Mouse (Mus musculus) midbrain, postnatal 0 days (tissue): ENCODE data around the gene Tgfb1i1. TPM values are rescaled to one million over a fixed set of nuclear protein-coding genes. Genes with fewer than 3 reads are reported as not detected.
A peak's percentile ranks its signal among the peaks of the same experiment; 100 is the strongest.

ENCODE experiments used
- ATAC-seq: fragments of 200-750 bp; cut with Nextera tagmentation; 2 replicates; pipeline ENCODE4 v1.8.0; 2017; ENCODE audit warnings: moderate number of reproducible peaks, mild to moderate bottlenecking, moderate TSS enrichment, moderate library complexity; ENCODE audit not compliant: low FRiP score
- DNase-seq: peaks from one replicate; pipeline ENCODE4 v3.0.0-alpha.2; 2015; ENCODE audit warnings: low spot score
- H3K27ac ChIP-seq: fragments of 300-500 bp; sonication (generic); 2 replicates; pipeline ENCODE4 v1.5.1; 2014; ENCODE audit warnings: low read depth, mild to moderate bottlenecking, low read length, mixed read lengths
- H3K27me3 ChIP-seq: fragments of 300-500 bp; sonication (generic); 2 replicates; pipeline ENCODE4 v1.6.1; 2014; ENCODE audit warnings: low read length, control low read depth, mixed read lengths; ENCODE audit not compliant: insufficient read depth
- H3K36me3 ChIP-seq: fragments of 300-500 bp; sonication (generic); 2 replicates; pipeline ENCODE4 v1.6.1; 2014; ENCODE audit warnings: low read length, control low read depth, mixed read lengths; ENCODE audit not compliant: insufficient read depth
- H3K4me1 ChIP-seq: fragments of 300-500 bp; sonication (generic); 2 replicates; pipeline ENCODE4 v1.6.1; 2014; ENCODE audit warnings: mild to moderate bottlenecking, control low read depth, antibody characterized with exemption, low read length, mixed read lengths; ENCODE audit not compliant: insufficient read depth
- H3K4me2 ChIP-seq: fragments of 300-500 bp; sonication (generic); 2 replicates; pipeline ENCODE4 v1.6.1; 2014; ENCODE audit warnings: low read depth, mild to moderate bottlenecking, low read length, mixed read lengths; ENCODE audit not compliant: poor library complexity, severe bottlenecking
- H3K4me3 ChIP-seq: fragments of 300-500 bp; sonication (generic); 2 replicates; pipeline ENCODE4 v1.5.1; 2014; ENCODE audit warnings: low read depth, mild to moderate bottlenecking, low read length, moderate library complexity
- H3K9ac ChIP-seq: fragments of 300-500 bp; sonication (generic); replicated peaks from 2 replicates; pipeline ENCODE4 v1.6.1; 2014; ENCODE audit warnings: mild to moderate bottlenecking, low read length, moderate library complexity, mixed read lengths; ENCODE audit not compliant: poor library complexity, severe bottlenecking
- H3K9me3 ChIP-seq: fragments of 300-500 bp; sonication (generic); 2 replicates; pipeline ENCODE4 v1.6.1; 2016; ENCODE audit warnings: low read length, control low read depth
- CTCF ChIP-seq: IDR thresholded peaks from 2 replicates; pipeline ENCODE4 v1.5.1; 2016; ENCODE audit warnings: antibody characterized with exemption, mild to moderate bottlenecking
- WGBS: fragments of 180-500 bp; shearing (Covaris S2); extraction: QIAGEN DNeasy Blood & Tissue Kit; methylation state at CpG from one replicate; pipeline ENCODE4 v1.1.7; 2014; 5-methylcytosine and 5-hydroxymethylcytosine counted together
- polyA plus RNA-seq: library from polyadenylated mRNA; unstranded; fragments of >200 nt; fragmentation: Nextera tagmentation; extraction: Ambion mirVana; gene quantifications from 2 replicates; pipeline ENCODE4 v1.2.1, GENCODE M21; 2015
- total RNA-seq: library from RNA; depleted of rRNA; stranded (reverse); fragments of >200 nt; gene quantifications from 2 replicates; pipeline ENCODE4 v1.2.3, GENCODE M21; 2014

Gene Tgfb1i1
- total and polyA plus RNA-seq, 2 experiments from 2014 or later = 18.2 to 20.2 TPM

GRCm38 (mm10) chr7:128297617-128298480, 51.2 kb downstream of the Tgfb1i1 start, which contains the start of gene BC017158:
TSS of gene BC017158 (minus strand) at chr7:128298170.
- Histone ChIP-seq H3K4me1 (peaks cover 5% of the 10 kb centered on the region; the same call in 1 of the 2 replicates), H3K36me3 (peaks cover 4% of the 10 kb centered on the region; the same call in 1 of the 2 replicates), H3K4me2 (peak within 1 kb of the TSS; percentile 86), H3K9me3 (no peaks in the 10 kb centered on the region), H3K9ac (peak within 1 kb of the TSS; percentile 83), H3K27ac (peak within 1 kb of the TSS; percentile 63), H3K4me3 (peak within 1 kb of the TSS; percentile 89), H3K27me3 (no peaks in the 10 kb centered on the region)
- DNase-seq (peak; percentile 85), ATAC-seq (peak; percentile 47; the same call in 1 of the 2 replicates)
- 1% methylated on average over 47 of the region's 47 CpGs for WGBS
- no peak for TF ChIP-seq CTCF

- no peak for TF ChIP-seq CTCF
- ATAC-seq = no peak
- WGBS = 57% methylated on average over 8 of the region's 8 CpGs
- Histone ChIP-seq H3K4me1 (peaks cover 5% of the 10 kb centered on the region; the same call in 1 of the 2 replicates), H3K36me3 (no peaks in the 10 kb centered on the region), H3K4me3 (peak overlapping the region; percentile 89), H3K27ac (no peak overlapping the region), H3K9ac (no peak overlapping the region; the same call in 1 of the 2 replicates), H3K9me3 (no peaks in the 10 kb centered on the region), H3K4me2 (peak overlapping the region; percentile 86), H3K27me3 (no peaks in the 10 kb centered on the region)
- peak; percentile 78 for DNase-seq
These were observed 52.1 kb downstream of the Tgfb1i1 start for GRCm38 (mm10) chr7:128298481-128299342.

GRCm38 (mm10) chr7:128300952-128301351, 54.3 kb downstream of the Tgfb1i1 start:
- ATAC-seq (no peak), DNase-seq (no peak)
- WGBS = 74% methylated on average over 3 of the region's 3 CpGs
- no peaks in the 10 kb centered on the region for H3K27me3 ChIP-seq
- no peaks in the 10 kb centered on the region for H3K9me3 ChIP-seq
- no peak overlapping the region for H3K27ac ChIP-seq
- no peak for TF ChIP-seq CTCF
- peaks cover 5% of the 10 kb centered on the region; the same call in 1 of the 2 replicates for H3K4me1 ChIP-seq
- no peak overlapping the region for H3K9ac ChIP-seq
- no peak overlapping the region for H3K4me3 ChIP-seq
- no peak overlapping the region for H3K4me2 ChIP-seq
- H3K36me3 ChIP-seq = no peaks in the 10 kb centered on the region

- Histone ChIP-seq H3K4me3 (no peak overlapping the region), H3K4me2 (no peak overlapping the region), H3K9ac (no peak overlapping the region), H3K4me1 (peaks cover 5% of the 10 kb centered on the region; the same call in 1 of the 2 replicates), H3K36me3 (no peaks in the 10 kb centered on the region), H3K9me3 (no peaks in the 10 kb centered on the region), H3K27me3 (no peaks in the 10 kb centered on the region), H3K27ac (no peak overlapping the region)
- DNase-seq (no peak), ATAC-seq (no peak)
- no peak for TF ChIP-seq CTCF
- 84% methylated on average over 3 of the region's 3 CpGs for WGBS
These were observed 55.5 kb downstream of the Tgfb1i1 start for GRCm38 (mm10) chr7:128302151-128302550.

- DNase-seq = no peak
- no peaks in the 10 kb centered on the region for H3K36me3 ChIP-seq
- no peaks in the 10 kb centered on the region for H3K4me1 ChIP-seq
- H3K27me3 ChIP-seq = no peaks in the 10 kb centered on the region
- no peak overlapping the region for H3K27ac ChIP-seq
- no peak for TF ChIP-seq CTCF
- 86% methylated on average over 6 of the region's 6 CpGs for WGBS
- H3K4me2 ChIP-seq = no peak overlapping the region
- no peak overlapping the region for H3K4me3 ChIP-seq
- H3K9me3 ChIP-seq = no peaks in the 10 kb centered on the region
- no peak for ATAC-seq
- H3K9ac ChIP-seq = no peak overlapping the region
These were observed 57.6 kb downstream of the Tgfb1i1 start for GRCm38 (mm10) chr7:128304198-128304597.
